Mouse (Mus musculus) midbrain, embryonic 11.5 days (tissue): ENCODE results near the gene Igf1r. TPM values are rescaled to one million over a fixed set of nuclear protein-coding genes. Genes with fewer than 3 reads are reported as not detected.

Experiments
- ATAC-seq: fragments of 200-750 bp; cut with Nextera tagmentation; 2 replicates; pipeline ENCODE4 v1.8.0; 2017; ENCODE audit warnings: moderate TSS enrichment, moderate library complexity; ENCODE audit not compliant: low FRiP score
- DNase-seq: peaks from one replicate; pipeline ENCODE4 v3.0.0; 2015; ENCODE audit warnings: low spot score; ENCODE audit errors: missing footprints
- H3K27ac ChIP-seq: fragments of 300-500 bp; sonication (generic); 2 replicates; pipeline ENCODE4 v1.5.1; 2014; ENCODE audit warnings: low read depth, low read length
- H3K27me3 ChIP-seq: fragments of 300-500 bp; sonication (generic); 2 replicates; pipeline ENCODE4 v1.6.1; 2014; ENCODE audit warnings: mild to moderate bottlenecking, low read length, moderate library complexity, mixed read lengths; ENCODE audit not compliant: control insufficient read depth, insufficient read depth
- H3K36me3 ChIP-seq: fragments of 300-500 bp; sonication (generic); 2 replicates; pipeline ENCODE4 v1.6.1; 2014; ENCODE audit warnings: mild to moderate bottlenecking, low read length, moderate library complexity, mixed read lengths; ENCODE audit not compliant: control insufficient read depth, insufficient read depth
- H3K4me1 ChIP-seq: fragments of 300-500 bp; sonication (generic); 2 replicates; pipeline ENCODE4 v1.6.1; 2014; ENCODE audit warnings: low read length; ENCODE audit not compliant: control insufficient read depth, insufficient read depth
- H3K4me2 ChIP-seq: fragments of 300-500 bp; sonication (generic); 2 replicates; pipeline ENCODE4 v1.6.1; 2014; ENCODE audit warnings: mild to moderate bottlenecking, moderate library complexity
- H3K4me3 ChIP-seq: fragments of 300-500 bp; sonication (generic); 2 replicates; pipeline ENCODE4 v1.5.1; 2014; ENCODE audit warnings: low read depth, low read length
- H3K9ac ChIP-seq: fragments of 300-500 bp; sonication (generic); 2 replicates; pipeline ENCODE4 v1.6.1; 2014; ENCODE audit warnings: low read length
- H3K9me3 ChIP-seq: fragments of 300-500 bp; sonication (generic); 2 replicates; pipeline ENCODE4 v1.6.1; 2016; ENCODE audit warnings: low read length; ENCODE audit not compliant: control insufficient read depth
- WGBS: fragments of 180-500 bp; shearing (Covaris S2); extraction: QIAGEN DNeasy Blood & Tissue Kit; methylation state at CpG from one replicate; pipeline ENCODE4 v1.1.7; 2014; 5-methylcytosine and 5-hydroxymethylcytosine counted together
- polyA plus RNA-seq: library from polyadenylated mRNA; unstranded; fragments of >200 nt; fragmentation: Nextera tagmentation; extraction: Ambion mirVana; gene quantifications from 2 replicates; pipeline ENCODE4 v1.2.1, GENCODE M21; 2014

Igf1r gene
- polyA plus RNA-seq, 1 experiment from 2014 or later, result 20.0 TPM

DNA sequence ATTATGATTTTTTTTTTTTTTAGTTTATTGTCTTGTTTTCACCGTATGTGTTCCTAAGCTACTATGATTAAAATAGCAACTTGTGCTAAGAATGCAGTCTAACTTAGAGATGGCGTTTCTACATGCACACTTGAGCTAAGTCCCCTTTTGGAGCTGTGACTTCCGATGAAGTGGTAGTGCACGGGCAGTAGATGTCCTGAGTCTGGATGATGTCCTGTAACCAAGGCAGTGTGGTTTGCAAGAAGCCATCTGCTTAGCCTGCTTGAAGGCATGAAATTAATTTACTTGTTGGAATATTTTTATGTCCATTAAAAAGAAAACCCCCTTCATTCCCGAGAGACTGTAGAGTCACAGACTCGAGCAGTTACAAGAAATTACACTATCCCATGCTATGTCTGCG is 116.7 kb downstream of the Igf1r start:
- no peak overlapping the region for H3K4me3 ChIP-seq
- peaks cover 14% of the 10 kb centered on the region for H3K4me1 ChIP-seq
- H3K36me3 ChIP-seq, result no peaks in the 10 kb centered on the region
- no peaks in the 10 kb centered on the region for H3K27me3 ChIP-seq
- H3K27ac ChIP-seq, result no peak overlapping the region
- no peaks in the 10 kb centered on the region for H3K9me3 ChIP-seq
- no peak overlapping the region for H3K9ac ChIP-seq
- no peak for DNase-seq
- 83% methylated on average over 7 of the region's 7 CpGs for WGBS
- ATAC-seq, result no peak
- no peak overlapping the region for H3K4me2 ChIP-seq

DNA sequence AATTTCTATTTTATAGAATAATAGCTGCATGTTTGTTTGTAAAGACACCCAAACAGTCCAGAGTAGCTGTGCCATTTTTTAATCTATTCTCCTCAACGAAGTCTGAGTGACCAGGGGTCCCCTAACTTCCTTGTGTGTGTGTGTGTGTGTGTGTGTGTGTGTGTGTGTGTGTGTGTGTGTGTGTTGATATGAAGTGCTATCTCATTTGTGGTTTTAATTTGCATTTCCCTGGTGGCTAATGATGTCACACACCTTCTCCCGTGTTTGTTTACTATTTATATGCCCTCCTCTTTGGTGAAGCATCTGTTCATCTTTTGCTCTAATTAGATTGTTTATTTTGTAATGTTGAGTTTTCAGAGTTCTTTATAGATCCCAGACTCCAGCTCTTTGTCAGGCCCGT is 117.4 kb downstream of the Igf1r start:
- Histone ChIP-seq H3K9me3 (no peaks in the 10 kb centered on the region), H3K27me3 (no peaks in the 10 kb centered on the region), H3K4me1 (peaks cover 9% of the 10 kb centered on the region), H3K27ac (no peak overlapping the region), H3K9ac (no peak overlapping the region), H3K4me2 (no peak overlapping the region), H3K36me3 (no peaks in the 10 kb centered on the region), H3K4me3 (no peak overlapping the region)
- ATAC-seq (no peak), DNase-seq (no peak)
- WGBS, result 65% methylated on average over 3 of the region's 3 CpGs

DNA sequence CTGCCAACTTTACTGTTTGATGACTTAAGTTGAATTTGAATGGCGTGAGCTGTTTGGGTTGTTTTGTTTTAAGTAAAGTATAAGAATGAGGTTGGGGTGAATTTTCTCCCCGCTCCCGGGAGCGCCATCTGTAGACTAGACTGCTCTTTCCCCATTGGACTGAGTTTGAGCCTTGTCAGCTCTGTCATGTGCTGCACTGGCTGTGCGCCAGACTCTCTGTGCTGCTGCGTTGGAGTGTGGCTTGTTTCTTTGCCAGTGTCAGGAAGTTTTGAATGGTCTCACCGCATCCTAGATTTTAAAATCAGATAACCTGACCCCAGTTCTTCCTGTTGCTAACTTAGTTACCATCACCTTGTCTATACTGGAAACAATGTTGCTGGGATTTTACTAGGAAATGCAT is 118.0 kb downstream of the Igf1r start:
- WGBS, result 73% methylated on average over 7 of the region's 7 CpGs
- no peaks in the 10 kb centered on the region for H3K36me3 ChIP-seq
- H3K9me3 ChIP-seq, result no peaks in the 10 kb centered on the region
- H3K27me3 ChIP-seq, result no peaks in the 10 kb centered on the region
- ATAC-seq (no peak), DNase-seq (no peak)
- H3K27ac ChIP-seq, result no peak overlapping the region
- H3K4me3 ChIP-seq, result no peak overlapping the region
- H3K9ac ChIP-seq, result no peak overlapping the region
- H3K4me2 ChIP-seq, result no peak overlapping the region
- peaks cover 9% of the 10 kb centered on the region for H3K4me1 ChIP-seq

DNA sequence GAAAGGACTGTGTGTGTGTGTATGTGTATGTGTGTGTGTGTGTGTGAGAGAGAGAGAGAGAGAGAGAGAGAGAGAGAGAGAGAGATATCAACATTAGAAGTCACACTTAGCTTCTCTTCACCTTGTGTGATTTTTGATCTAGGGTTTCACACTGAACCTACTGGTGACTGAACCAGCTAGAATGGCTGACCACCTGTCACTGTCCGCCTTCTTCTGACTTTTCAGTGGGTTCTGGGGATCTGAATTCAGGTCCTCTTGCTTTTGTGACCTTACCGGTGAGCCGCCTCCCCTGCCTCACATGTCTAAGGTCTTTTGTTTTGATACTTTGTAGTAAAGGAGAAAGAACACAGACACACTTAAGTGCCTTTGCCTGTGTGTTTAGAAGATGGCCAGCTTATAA is 118.4 kb downstream of the Igf1r start:
- Histone ChIP-seq H3K27ac (no peak overlapping the region), H3K27me3 (no peaks in the 10 kb centered on the region), H3K9ac (no peak overlapping the region), H3K9me3 (no peaks in the 10 kb centered on the region), H3K4me3 (no peak overlapping the region), H3K36me3 (no peaks in the 10 kb centered on the region), H3K4me1 (peaks cover 9% of the 10 kb centered on the region), H3K4me2 (no peak overlapping the region)
- 89% methylated on average over 3 of the region's 3 CpGs for WGBS
- ATAC-seq (no peak), DNase-seq (no peak)

DNA sequence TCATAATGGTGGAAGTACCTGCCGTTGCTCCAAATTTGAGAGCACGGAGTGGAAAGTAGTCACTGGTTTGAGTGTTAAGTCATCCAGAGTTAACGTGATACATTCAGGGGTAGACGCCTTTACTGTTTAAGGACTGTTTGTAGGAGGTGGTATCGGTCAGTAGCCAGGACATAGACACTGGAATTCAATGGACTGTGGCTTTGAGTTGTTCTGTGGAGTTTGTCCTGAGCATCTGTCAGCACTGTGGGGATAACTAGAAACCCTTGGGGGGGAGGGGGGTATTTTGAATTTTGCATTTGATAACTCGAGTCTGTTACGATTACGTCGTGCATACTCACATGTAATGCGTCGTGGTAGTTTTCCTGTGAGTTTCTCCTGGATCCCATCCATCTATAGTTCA is 119.1 kb downstream of the Igf1r start:
- no peaks in the 10 kb centered on the region for H3K36me3 ChIP-seq
- no peak for DNase-seq
- ATAC-seq, result no peak
- H3K4me2 ChIP-seq, result no peak overlapping the region
- 93% methylated on average over 11 of the region's 11 CpGs for WGBS
- H3K9ac ChIP-seq, result no peak overlapping the region
- H3K4me1 ChIP-seq, result peaks cover 9% of the 10 kb centered on the region
- H3K9me3 ChIP-seq, result no peaks in the 10 kb centered on the region
- no peaks in the 10 kb centered on the region for H3K27me3 ChIP-seq
- no peak overlapping the region for H3K27ac ChIP-seq
- H3K4me3 ChIP-seq, result no peak overlapping the region

DNA sequence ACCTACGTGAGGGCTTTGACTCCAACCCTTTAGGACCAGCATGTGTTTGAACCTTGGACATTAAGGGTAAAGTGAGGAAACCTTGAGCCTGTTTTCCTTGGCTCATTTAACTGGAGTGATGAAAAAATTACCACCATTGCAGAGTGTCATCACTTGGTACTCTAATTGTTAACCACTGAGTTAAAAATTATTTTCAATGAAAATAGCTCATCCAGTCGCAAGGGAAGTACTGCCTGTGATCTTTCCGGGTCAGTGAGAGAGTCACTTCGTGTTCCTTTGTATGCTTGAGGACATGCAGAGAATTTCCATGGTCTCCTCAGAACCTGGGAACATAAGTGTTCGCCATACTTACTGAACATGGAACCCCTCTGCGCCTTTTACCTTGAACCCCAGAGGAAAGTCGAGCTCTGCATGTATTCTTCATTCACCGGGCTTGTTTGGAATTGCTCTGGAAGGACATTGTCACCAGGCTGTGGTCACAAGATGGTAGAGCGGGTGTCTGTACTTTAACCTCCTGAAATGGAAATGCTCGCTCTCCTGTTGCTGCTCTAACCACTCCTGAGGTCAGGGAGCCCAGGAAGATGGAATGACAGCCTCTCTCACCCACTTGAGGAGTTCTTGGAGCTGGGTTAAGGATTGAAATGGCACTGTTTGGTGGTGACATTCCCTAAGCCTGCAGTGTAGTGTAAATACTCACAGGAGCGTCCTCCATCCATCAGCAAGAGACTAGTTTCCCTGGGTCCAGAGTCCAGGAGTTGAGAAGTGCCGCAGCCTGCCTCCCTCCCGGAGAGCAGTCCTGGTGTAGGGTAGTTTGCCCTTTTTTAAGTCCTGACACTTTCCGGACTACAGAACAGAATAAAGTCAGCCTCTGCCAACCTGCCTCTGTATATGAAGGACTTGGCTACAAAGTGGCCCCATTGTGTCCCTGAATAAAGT is 120.2 kb downstream of the Igf1r start:
- no peaks in the 10 kb centered on the region for H3K27me3 ChIP-seq
- H3K36me3 ChIP-seq, result no peaks in the 10 kb centered on the region
- ATAC-seq (no peak), DNase-seq (no peak)
- no peak overlapping the region for H3K9ac ChIP-seq
- H3K27ac ChIP-seq, result no peak overlapping the region
- H3K4me3 ChIP-seq, result no peak overlapping the region
- no peaks in the 10 kb centered on the region for H3K9me3 ChIP-seq
- WGBS, result 88% methylated on average over 14 of the region's 14 CpGs
- no peak overlapping the region for H3K4me2 ChIP-seq
- H3K4me1 ChIP-seq, result peaks cover 9% of the 10 kb centered on the region

DNA sequence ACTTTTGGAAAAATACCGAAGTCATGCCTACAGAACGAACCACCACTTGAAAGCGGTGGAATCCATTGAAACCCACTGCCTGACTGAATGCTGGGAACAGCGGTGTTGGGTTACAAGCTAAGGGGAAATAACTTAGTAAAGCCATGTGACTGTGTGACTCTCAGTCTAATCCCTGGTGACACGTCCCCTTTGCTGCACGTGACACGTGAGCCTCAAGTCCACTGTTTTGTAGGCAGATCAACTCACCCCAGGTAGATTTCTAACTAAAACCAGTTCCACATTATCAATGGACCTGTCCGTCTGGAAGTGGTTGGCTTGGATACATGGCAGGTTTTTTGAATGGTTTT is 120.8 kb downstream of the Igf1r start:
- H3K9me3 ChIP-seq, result no peaks in the 10 kb centered on the region
- no peak overlapping the region for H3K9ac ChIP-seq
- DNase-seq, result no peak
- peaks cover 9% of the 10 kb centered on the region for H3K4me1 ChIP-seq
- H3K4me3 ChIP-seq, result no peak overlapping the region
- no peak overlapping the region for H3K4me2 ChIP-seq
- H3K27me3 ChIP-seq, result no peaks in the 10 kb centered on the region
- ATAC-seq, result peak; percentile 54
- H3K27ac ChIP-seq, result no peak overlapping the region
- WGBS, result 26% methylated on average over 8 of the region's 8 CpGs
- no peaks in the 10 kb centered on the region for H3K36me3 ChIP-seq

DNA sequence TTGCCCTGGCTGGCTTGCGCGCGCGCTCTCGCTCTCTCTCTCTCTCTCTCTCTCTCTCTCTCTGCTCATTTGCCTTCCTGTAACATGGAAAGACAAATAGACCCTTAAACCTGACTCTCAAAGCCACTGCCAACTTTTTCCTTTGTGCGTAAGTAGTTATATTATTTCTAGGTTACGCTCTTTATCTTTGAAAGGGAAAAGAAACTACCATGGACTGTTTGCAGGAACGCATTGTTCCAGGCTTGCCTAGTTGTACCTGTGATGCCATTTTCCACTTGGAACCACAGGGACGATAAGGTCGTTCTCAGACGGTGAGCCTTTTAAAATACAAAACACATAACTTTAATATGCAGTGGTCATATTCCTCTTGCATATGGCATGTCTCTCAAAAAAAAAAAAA is 122.1 kb downstream of the Igf1r start:
- no peak for ATAC-seq
- Histone ChIP-seq H3K4me2 (no peak overlapping the region), H3K9ac (no peak overlapping the region), H3K4me3 (no peak overlapping the region), H3K36me3 (no peaks in the 10 kb centered on the region), H3K27me3 (no peaks in the 10 kb centered on the region), H3K4me1 (peaks cover 14% of the 10 kb centered on the region), H3K27ac (no peak overlapping the region), H3K9me3 (no peaks in the 10 kb centered on the region)
- WGBS, result 98% methylated on average over 11 of the region's 11 CpGs
- DNase-seq, result no peak

DNA sequence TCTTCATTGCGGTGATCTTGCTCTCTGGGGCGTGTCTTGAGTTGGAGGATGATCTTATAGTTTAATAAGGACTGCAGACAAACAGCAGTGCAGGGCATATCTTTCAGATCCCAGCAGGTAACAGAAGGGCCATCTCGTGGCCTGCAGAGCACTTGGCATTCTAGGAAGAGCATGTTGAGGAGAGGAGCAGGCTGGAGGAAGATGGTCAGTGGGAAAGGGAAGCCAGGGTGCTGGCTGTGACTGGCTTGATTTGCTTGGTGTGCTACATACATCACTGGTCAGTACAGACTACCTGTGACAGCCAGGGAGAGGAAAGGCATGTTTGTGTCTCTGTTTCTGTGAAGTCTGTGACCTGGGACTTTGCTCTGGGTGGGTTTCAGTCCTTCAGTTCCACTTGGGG is 122.8 kb downstream of the Igf1r start:
- H3K4me1 ChIP-seq, result peaks cover 17% of the 10 kb centered on the region

More for the DNA sequence above, 122.8 kb downstream of the Igf1r start:
- DNase-seq (no peak), ATAC-seq (no peak)
- H3K9me3 ChIP-seq, result no peaks in the 10 kb centered on the region
- H3K9ac ChIP-seq, result no peak overlapping the region
- 85% methylated on average over 3 of the region's 3 CpGs for WGBS
- H3K27me3 ChIP-seq, result no peaks in the 10 kb centered on the region
- no peak overlapping the region for H3K4me2 ChIP-seq
- no peaks in the 10 kb centered on the region for H3K36me3 ChIP-seq
- H3K4me3 ChIP-seq, result no peak overlapping the region
- H3K27ac ChIP-seq, result no peak overlapping the region
